Mouse (Mus musculus): ENCODE measurements at regions not wholly inside any gene's neighbourhood (a gene's known extent, or its start where the extent isn't known, plus 50 kb on each side); places are given as distances from the start of the nearest gene placed in this dataset.

DNA sequence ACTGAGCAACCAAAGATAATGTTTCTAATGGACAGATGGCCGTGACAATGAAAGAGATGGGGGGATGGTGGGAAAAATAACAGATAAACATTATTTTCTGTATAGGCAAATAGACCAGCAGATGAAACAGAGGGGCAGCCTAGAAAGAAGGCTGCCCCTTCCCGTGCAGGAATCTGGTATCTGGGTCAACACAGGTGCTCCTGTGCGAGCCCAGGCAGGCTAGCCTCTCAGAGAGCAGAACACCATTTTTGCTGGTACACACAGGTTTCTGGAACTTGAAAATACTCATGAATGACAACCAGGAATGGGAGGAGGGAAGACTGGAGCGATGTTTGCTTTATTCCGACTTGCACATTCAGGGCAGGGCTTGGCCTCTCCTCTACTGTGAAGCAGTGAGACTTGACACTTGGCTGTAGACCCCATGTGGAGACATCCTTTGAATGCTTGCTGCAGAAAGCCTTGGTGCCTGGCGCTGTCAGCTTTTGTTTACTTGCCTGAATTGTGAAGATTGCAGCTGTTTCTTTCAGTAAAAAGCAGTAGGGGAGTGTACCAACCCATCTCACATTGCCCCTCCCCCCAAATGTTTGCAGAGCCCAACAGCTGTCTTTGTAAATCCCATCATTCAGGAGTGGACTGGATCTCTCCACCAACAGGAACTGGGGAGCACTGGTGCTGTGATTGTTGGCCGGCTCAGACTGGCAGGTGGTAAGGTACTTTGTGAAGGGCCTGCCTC is 172.5 kb downstream of the Gm5426 start:
- no peak for DNase-seq (ENCODE audit: extremely low read depth, low read depth, low spot score)

- no peak for DNase-seq (ENCODE audit: extremely low read depth, low read depth, low spot score)
Observed at GRCm38 (mm10) chr10:96309766-96310165, 173.4 kb downstream of the Gm5426 start.

GRCm38 (mm10) chr10:96325297-96325696 is 188.9 kb downstream of the Gm5426 start:
- DNase-seq (ENCODE audit: extremely low read depth, low read depth, low spot score), result no peak

GRCm38 (mm10) chr10:96330639-96331487 is 194.5 kb downstream of the Gm5426 start:
- no peak for DNase-seq (ENCODE audit: extremely low read depth, low read depth, low spot score)

DNA sequence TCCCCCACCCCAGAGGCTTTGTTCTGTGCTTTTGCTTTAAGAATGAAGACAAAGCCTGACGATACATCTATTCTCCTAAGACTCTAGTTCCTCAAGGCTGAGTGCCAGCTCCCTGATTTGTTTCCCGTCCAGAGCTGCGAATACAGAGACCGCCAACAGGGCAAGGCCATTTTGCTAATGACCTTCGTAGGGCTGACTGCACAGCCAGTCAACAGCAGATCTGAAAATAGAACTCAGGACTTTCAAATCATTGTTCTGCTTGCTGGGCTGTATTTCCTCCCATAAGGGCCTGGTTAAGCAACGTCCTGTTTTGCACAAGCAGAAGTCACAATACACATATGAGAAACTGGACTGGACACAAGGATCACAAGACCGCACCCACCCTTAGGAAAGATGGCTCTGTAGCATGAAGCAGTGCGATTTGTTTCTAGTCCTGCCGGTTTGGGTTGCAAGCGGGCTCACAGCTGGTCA is 196.4 kb downstream of the Gm5426 start:
- DNase-seq (ENCODE audit: extremely low read depth, low read depth, low spot score), result no peak

DNA sequence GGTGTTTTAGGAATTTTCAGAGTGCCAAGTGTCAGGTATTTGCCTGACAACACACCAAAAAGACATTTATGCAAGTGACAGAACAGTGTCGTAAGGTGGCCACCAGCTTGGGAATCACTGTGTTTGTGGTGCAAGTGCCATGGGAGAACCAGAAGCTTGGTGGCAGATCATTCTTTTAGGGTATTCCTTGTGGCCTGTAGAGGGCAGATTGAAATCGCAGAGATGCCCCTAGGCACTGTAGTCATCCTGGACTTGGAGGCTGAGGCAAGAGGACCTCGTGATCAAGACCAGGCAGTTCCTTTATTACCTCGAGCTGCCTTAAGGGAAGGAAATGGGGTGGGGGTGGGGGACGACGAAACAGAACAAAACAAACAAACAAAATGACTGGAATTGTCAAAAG is 196.8 kb downstream of the Gm5426 start:
- no peak for DNase-seq (ENCODE audit: extremely low read depth, low read depth, low spot score)

GRCm38 (mm10) chr10:96336271-96336670 is 199.9 kb downstream of the Gm5426 start:
- no peak for DNase-seq (ENCODE audit: extremely low read depth, low read depth, low spot score)

- DNase-seq (ENCODE audit: extremely low read depth, low read depth, low spot score), result no peak
Observed at GRCm38 (mm10) chr10:96337088-96337666, 200.8 kb downstream of the Gm5426 start.

GRCm38 (mm10) chr10:96337797-96338608 is 201.6 kb downstream of the Gm5426 start:
- DNase-seq (ENCODE audit: extremely low read depth, low read depth, low spot score), result no peak

DNA sequence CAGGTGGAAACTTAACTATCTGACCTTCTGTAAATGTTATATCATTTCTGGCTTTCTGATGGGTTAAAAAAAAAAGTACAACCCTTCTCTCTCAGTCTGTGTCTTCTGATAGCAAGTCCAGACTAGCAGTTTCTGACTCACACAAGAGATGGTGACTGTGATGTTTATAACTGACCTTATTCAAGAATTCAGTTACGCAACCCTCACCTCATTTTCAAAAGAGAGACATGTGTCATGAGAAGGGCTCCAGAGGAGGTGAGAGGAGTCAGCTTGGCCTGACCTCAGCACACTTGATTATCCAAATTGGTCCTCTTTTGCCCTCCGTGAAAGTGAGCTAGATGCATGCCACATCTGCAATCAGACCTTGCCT is 202.2 kb downstream of the Gm5426 start:
- DNase-seq (ENCODE audit: extremely low read depth, low read depth, low spot score), result no peak

GRCm38 (mm10) chr10:96342476-96342875 is 206.1 kb downstream of the Gm5426 start:
- DNase-seq (ENCODE audit: extremely low read depth, low read depth, low spot score), result no peak

GRCm38 (mm10) chr10:96343666-96344065 is 207.3 kb downstream of the Gm5426 start:
- no peak for DNase-seq (ENCODE audit: extremely low read depth, low read depth, low spot score)

- no peak for DNase-seq (ENCODE audit: extremely low read depth, low read depth, low spot score)
Observed at GRCm38 (mm10) chr10:96350692-96351091, 214.3 kb downstream of the Gm5426 start.

DNA sequence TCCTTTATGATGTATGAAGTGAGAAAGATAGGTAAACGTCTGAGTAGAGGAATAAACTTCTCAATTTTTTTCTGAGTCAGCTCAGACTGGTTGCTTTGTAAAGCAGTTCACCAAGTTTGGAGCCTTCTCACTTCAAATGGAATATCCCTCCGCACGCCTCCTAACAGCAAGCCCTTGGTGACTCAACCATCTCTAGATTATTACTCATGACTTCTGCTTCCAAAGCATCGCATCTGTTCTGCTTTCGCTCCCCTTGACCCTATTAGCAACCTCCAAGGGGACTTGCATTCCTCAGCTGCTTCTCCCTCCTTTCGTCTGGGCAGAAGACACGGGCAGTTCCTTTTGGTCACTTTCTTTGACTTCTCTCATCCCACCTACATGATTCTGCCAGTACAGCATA is 214.9 kb downstream of the Gm5426 start:
- DNase-seq (ENCODE audit: extremely low read depth, low read depth, low spot score), result no peak

DNA sequence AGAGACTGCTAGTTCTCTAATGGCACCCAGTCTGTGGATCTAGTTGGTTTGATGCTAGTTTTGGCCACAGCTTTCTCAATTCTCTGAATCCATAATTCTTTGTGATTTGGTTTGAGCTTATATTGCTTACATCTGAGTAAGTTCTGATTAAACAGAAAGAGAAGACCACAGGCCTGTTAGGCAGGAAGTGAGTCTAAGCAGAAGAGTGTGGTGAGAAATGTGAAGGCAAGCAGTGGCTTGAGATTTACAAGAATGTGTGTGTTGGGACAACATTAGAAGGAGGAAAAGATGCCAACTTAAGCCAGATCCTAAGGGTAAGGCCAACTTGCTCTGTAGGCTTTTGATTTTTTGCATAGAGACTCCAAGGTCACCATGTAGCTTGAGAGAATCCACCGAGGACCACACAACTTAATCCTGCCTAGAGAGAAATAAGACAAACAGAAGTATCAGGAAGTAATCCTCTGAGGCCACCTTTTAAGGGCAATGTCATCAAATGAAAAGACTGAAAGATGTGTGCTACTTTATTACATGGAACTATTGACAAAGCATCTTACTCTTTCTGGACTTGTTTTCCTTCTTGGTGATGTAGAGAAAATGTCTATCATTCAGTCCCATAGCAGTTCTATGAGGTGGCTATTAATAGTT is 220.7 kb downstream of the Gm5426 start:
- no peak for DNase-seq (ENCODE audit: extremely low read depth, low read depth, low spot score)

GRCm38 (mm10) chr10:96357632-96358031 is 221.2 kb downstream of the Gm5426 start:
- no peak for DNase-seq (ENCODE audit: extremely low read depth, low read depth, low spot score)

DNA sequence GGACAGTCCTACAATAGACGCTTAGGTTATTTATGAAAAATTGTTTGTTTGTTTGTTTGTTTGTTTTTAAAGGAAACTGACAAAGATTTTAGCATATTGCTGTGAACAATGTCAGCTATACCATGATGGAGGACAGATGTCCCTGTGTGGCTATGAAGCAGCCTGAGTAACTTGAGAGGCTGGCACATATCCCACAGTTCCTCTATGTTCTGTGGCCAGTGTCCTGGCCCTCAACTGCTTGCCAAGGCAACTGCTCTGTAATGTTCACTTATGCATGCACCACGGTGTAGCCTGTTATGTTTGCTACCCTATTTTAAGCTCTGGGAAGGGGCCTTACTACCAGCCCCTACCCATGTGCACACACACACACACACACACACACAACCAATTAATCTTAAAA is 222.6 kb downstream of the Gm5426 start:
- no peak for DNase-seq (ENCODE audit: extremely low read depth, low read depth, low spot score)

DNA sequence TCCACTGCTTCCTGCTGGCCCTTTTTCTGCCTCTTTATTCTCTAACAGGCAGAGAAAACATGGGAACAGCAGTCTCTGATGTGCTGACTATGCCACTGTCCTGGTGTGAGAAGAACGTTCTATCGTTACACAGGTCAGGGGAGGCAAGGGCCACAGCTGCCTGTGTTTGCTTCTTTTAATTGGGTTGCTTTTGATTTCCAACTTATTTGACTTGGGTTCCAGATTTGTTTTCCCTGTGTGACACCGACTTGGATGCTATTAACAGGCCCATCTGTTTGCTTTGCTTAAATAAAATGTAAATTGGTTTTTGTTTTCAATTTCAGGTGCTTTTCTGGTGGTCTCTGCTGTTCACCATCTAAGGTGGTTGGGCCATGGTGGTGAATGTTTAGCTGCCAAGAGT is 225.8 kb downstream of the Gm5426 start:
- DNase-seq (ENCODE audit: extremely low read depth, low read depth, low spot score), result no peak

- no peak for DNase-seq (ENCODE audit: extremely low read depth, low read depth, low spot score)
Observed at GRCm38 (mm10) chr10:96363867-96364266, 227.5 kb downstream of the Gm5426 start.

- DNase-seq (ENCODE audit: extremely low read depth, low read depth, low spot score), result no peak
Observed at GRCm38 (mm10) chr10:96365101-96365500, 228.7 kb downstream of the Gm5426 start.

DNA sequence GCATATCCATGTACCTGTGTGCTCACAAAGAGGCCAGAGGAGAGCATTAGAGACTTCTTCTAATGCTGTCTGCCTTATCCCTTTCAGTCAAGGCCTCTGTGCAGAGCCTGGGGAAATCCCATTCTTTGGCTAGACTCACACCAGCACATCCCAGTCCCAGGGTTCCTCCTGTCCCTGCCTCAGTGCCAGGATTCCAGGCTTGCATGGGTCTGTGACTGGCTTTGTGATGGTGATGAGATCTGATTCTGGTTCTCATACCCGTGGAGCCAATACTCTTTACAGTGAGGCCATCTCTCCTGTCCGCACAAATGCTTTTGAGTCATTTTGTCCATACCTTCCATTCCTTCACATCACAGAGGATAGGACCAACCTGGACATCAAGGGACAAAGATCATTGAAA is 230.5 kb downstream of the Gm5426 start:
- DNase-seq (ENCODE audit: extremely low read depth, low read depth, low spot score), result no peak

Measured in fat pad, adult 2 months (tissue).